Mouse (Mus musculus): ENCODE data around the gene Sgip1. TPM values are rescaled to one million over a fixed set of nuclear protein-coding genes. Genes with fewer than 3 reads are reported as not detected.

Gene Sgip1
- total RNA-seq, 2 experiments from 2014 or later: 273 to 280 TPM

- DNase-seq: no peak
Measured at GRCm38 (mm10) chr4:102775596-102776270, 34.6 kb downstream of the Sgip1 start.

- DNase-seq: no peak
Measured at GRCm38 (mm10) chr4:102779902-102780301, 38.8 kb downstream of the Sgip1 start.

GRCm38 (mm10) chr4:102783063-102783748 is 42.1 kb downstream of the Sgip1 start:
- DNase-seq: peak; percentile 46 to 62

- no peak for DNase-seq
Measured at GRCm38 (mm10) chr4:102785158-102785557, 44.1 kb downstream of the Sgip1 start.

GRCm38 (mm10) chr4:102792100-102792790 is 51.1 kb downstream of the Sgip1 start:
- DNase-seq: no peak

GRCm38 (mm10) chr4:102801471-102801870 is 60.4 kb downstream of the Sgip1 start:
- no peak for DNase-seq

GRCm38 (mm10) chr4:102801936-102802335 is 60.8 kb downstream of the Sgip1 start:
- DNase-seq: no peak

GRCm38 (mm10) chr4:102804611-102805010 is 63.5 kb downstream of the Sgip1 start:
- DNase-seq: no peak

GRCm38 (mm10) chr4:102806987-102807386 is 65.9 kb downstream of the Sgip1 start:
- DNase-seq: no peak

- DNase-seq: no peak
Measured at GRCm38 (mm10) chr4:102808258-102808657, 67.2 kb downstream of the Sgip1 start.

GRCm38 (mm10) chr4:102809296-102809695 is 68.2 kb downstream of the Sgip1 start:
- DNase-seq: no peak

- DNase-seq: no peak
Measured at GRCm38 (mm10) chr4:102810277-102810676, 69.2 kb downstream of the Sgip1 start.

GRCm38 (mm10) chr4:102811007-102811805 is 70.1 kb downstream of the Sgip1 start:
- DNase-seq: no peak

- no peak for DNase-seq
Measured at GRCm38 (mm10) chr4:102813346-102813745, 72.2 kb downstream of the Sgip1 start.

GRCm38 (mm10) chr4:102821786-102822185 is 80.7 kb downstream of the Sgip1 start:
- DNase-seq: no peak

- no peak for DNase-seq
Measured at GRCm38 (mm10) chr4:102824494-102824893, 83.4 kb downstream of the Sgip1 start.

- DNase-seq: peak; percentile 15 to 30
Measured at GRCm38 (mm10) chr4:102826159-102826558, 85.1 kb downstream of the Sgip1 start.

- no peak for DNase-seq
Measured at GRCm38 (mm10) chr4:102828518-102828917, 87.4 kb downstream of the Sgip1 start.

GRCm38 (mm10) chr4:102833191-102833590 is 92.1 kb downstream of the Sgip1 start:
- DNase-seq: no peak

- no peak for DNase-seq
Measured at GRCm38 (mm10) chr4:102833726-102834125, 92.6 kb downstream of the Sgip1 start.

GRCm38 (mm10) chr4:102834710-102835109 is 93.6 kb downstream of the Sgip1 start:
- no peak for DNase-seq

GRCm38 (mm10) chr4:102840062-102840798 is 99.1 kb downstream of the Sgip1 start:
- DNase-seq: no peak

Measured in layer of hippocampus, postnatal 36 days (tissue).